Mouse (Mus musculus) retina, postnatal 7 days (tissue): Measurements from ENCODE around the gene Ces3b.

Experiments used
- DNase-seq: peaks from one replicate; pipeline ENCODE4 v3.0.0-alpha.2; 2012; ENCODE audit warnings: low read depth, low spot score

Gene Ces3b

DNA sequence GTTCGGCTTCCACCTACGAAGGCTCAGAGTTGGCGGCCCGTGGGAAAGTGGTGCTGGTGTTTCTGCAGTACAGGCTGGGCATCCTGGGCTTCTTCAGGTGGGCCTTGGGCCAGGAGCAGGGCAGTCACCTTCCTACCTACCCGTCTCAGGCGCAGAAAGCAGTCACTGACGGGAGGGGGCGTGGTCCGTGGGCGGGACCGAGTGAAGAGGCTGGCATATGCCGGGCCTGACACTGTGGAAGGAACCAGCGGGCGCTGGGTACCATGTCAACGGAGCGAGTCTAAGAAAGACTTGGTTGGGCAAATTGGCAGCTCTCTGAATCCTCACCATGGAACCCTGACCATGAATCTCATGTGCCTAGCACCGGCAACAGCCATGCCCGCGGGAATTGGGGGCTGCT lies 58.8 kb downstream of the Ces3b start:
- no peak for DNase-seq
